Mouse (Mus musculus) cerebellum, postnatal 36 days (tissue): ENCODE results near the gene Tulp4.
"Not testable (repeated sequence)": the region's sequence is repeated elsewhere in the genome, so short reads cannot be mapped to it uniquely, and the experiment has no call there.

Source experiments
- DNase-seq, 2 experiments: peaks; one replicate each; pipeline ENCODE4 v3.0.0; 2021 to 2022; ENCODE audit warnings: mixed read lengths in 2 of 2

Tulp4 gene

DNA sequence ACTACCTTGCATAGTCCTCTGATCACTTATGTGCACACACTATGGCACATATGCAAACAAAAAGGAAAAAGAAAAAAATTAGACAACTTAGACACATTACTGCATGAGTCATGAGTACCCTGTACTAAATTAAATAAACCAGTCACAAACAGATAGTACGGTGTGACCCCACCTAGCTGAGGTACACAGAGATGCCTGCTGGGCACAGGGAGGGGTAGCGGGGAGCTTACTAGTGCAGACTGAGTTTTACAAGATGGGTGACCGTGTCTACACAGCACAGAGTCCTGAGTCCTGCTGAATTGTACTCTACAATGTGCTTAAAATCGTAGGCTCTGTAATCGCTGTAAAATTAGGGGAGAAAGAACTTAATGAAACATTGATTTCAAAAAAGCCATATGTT is 179.9 kb downstream of the Tulp4 start:
- DNase-seq = not testable (repeated sequence)

DNA sequence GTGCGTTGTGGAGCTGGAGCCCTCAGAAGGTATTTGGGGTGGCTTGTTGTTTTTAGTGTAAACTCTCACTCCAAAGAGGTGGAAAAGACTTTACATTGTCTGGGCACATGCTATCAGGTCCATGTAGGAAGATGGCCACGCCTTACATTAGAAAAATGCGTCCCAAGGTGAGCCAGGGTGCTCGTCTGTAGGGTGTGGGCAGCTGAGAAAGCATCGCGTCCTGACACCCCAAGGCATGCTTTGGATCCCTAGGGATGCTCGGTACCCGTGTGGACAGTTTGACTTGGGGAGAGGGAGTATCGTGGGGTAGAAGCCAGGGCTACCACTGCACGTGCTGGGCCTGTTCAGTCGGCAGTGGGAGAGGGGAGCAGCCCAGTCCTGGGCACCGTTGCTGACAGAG is 182.8 kb downstream of the Tulp4 start:
- DNase-seq = not testable (repeated sequence)

DNA sequence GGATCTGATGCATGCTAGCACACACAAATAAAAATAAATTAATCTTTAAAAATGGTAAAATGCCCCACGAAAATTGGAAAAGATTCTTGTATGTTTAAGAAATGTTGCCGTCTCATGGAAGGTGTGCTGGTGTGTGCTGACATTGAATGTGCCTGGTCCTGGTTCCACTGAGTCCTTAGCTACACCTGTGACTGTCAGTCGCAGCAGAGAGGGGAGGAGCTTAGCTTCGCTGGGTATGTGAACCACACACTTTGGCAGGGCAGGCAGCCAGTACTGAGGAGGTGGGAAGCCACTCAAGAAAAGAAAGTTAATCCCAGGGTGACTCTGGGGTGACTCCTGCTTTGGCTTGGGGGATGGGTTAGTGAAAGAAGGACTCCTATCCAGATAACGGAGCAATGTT is 187.6 kb downstream of the Tulp4 start:
- DNase-seq = not testable (repeated sequence)

DNA sequence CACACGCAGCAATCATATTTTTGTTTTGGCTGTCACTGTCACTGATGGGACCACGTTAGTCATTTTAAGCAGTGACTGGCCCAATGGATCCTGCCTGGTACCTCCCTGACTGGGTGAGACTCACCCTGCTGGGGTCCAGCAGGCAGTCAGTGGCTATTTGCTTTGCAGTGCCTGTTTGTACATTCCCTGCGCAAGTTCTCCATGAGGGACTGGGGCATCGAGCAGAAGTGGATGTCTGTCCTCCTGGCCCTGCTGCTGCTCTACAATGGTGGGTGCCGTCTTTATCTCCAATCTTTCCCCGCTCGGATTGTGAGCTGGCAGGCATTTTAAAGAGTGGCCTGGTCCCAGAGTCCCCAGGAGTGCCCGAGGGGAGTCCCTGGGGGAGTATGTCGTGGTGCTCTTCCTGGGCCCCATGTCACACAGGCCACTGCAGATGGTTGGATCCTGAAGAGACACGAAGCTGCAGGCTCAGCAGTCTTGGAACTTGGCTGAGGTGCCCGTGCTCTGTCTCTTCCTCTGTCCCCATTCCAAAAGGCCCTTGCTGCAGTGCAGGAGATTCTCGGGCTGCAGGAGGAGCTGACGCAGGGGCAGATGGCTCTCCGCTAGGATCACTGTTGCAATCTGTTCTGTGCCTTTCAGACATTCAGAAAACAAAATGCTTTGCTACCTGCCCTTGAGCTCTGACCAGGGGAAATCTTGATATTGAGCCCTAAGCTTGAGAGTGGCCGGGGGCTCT is 191.0 kb downstream of the Tulp4 start:
- DNase-seq = peak; percentile 37 to 57

DNA sequence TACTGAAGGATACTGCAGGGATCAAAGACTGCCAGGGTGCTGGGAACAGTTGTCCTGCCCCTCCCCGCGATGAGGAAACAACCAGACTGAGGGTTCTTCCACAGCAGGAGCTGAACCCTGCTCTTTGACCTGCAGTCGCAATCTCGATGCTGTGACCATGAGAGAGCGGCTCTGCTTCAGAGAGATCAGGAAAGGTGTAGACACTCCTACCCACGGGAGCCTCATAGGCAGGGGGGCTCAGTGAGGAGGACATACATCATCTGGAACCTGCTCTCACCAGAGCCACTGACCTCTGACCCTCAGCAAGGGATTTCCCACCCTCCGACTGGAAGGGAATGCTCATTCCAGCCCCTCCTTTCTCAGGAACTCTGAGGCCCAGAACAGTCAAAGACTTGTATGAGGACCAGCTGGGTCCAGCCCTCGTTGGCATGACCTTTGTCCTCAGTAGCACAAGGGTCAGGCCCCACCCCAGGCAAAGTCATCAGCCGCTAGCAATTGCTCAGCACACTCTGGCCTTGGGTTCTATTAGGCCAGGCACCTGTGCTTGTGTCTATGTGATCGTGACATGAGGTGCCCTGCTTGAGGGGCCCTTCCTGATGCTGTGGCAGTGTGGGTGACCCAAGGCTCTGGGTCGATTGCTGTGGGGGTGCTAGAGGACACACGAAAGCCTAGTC is 194.1 kb downstream of the Tulp4 start:
- DNase-seq = not testable (repeated sequence)
